Mouse (Mus musculus) midbrain, postnatal 0 days (tissue): ENCODE data around the gene Dip2b. TPM values are rescaled to one million over a fixed set of nuclear protein-coding genes. Genes with fewer than 3 reads are reported as not detected.
A peak's percentile ranks its signal among the peaks of the same experiment; 100 is the strongest.

ENCODE experiments used
- ATAC-seq: fragments of 200-750 bp; cut with Nextera tagmentation; 2 replicates; pipeline ENCODE4 v1.8.0; 2017; ENCODE audit warnings: moderate number of reproducible peaks, mild to moderate bottlenecking, moderate TSS enrichment, moderate library complexity; ENCODE audit not compliant: low FRiP score
- DNase-seq: peaks from one replicate; pipeline ENCODE4 v3.0.0-alpha.2; 2015; ENCODE audit warnings: low spot score
- H3K27ac ChIP-seq: fragments of 300-500 bp; sonication (generic); 2 replicates; pipeline ENCODE4 v1.5.1; 2014; ENCODE audit warnings: low read depth, mild to moderate bottlenecking, low read length, mixed read lengths
- H3K27me3 ChIP-seq: fragments of 300-500 bp; sonication (generic); 2 replicates; pipeline ENCODE4 v1.6.1; 2014; ENCODE audit warnings: low read length, control low read depth, mixed read lengths; ENCODE audit not compliant: insufficient read depth
- H3K36me3 ChIP-seq: fragments of 300-500 bp; sonication (generic); 2 replicates; pipeline ENCODE4 v1.6.1; 2014; ENCODE audit warnings: low read length, control low read depth, mixed read lengths; ENCODE audit not compliant: insufficient read depth
- H3K4me1 ChIP-seq: fragments of 300-500 bp; sonication (generic); 2 replicates; pipeline ENCODE4 v1.6.1; 2014; ENCODE audit warnings: mild to moderate bottlenecking, control low read depth, antibody characterized with exemption, low read length, mixed read lengths; ENCODE audit not compliant: insufficient read depth
- H3K4me2 ChIP-seq: fragments of 300-500 bp; sonication (generic); 2 replicates; pipeline ENCODE4 v1.6.1; 2014; ENCODE audit warnings: low read depth, mild to moderate bottlenecking, low read length, mixed read lengths; ENCODE audit not compliant: poor library complexity, severe bottlenecking
- H3K4me3 ChIP-seq: fragments of 300-500 bp; sonication (generic); 2 replicates; pipeline ENCODE4 v1.5.1; 2014; ENCODE audit warnings: low read depth, mild to moderate bottlenecking, low read length, moderate library complexity
- H3K9ac ChIP-seq: fragments of 300-500 bp; sonication (generic); replicated peaks from 2 replicates; pipeline ENCODE4 v1.6.1; 2014; ENCODE audit warnings: mild to moderate bottlenecking, low read length, moderate library complexity, mixed read lengths; ENCODE audit not compliant: poor library complexity, severe bottlenecking
- H3K9me3 ChIP-seq: fragments of 300-500 bp; sonication (generic); 2 replicates; pipeline ENCODE4 v1.6.1; 2016; ENCODE audit warnings: low read length, control low read depth
- CTCF ChIP-seq: IDR thresholded peaks from 2 replicates; pipeline ENCODE4 v1.5.1; 2016; ENCODE audit warnings: antibody characterized with exemption, mild to moderate bottlenecking
- WGBS: fragments of 180-500 bp; shearing (Covaris S2); extraction: QIAGEN DNeasy Blood & Tissue Kit; methylation state at CpG from one replicate; pipeline ENCODE4 v1.1.7; 2014; 5-methylcytosine and 5-hydroxymethylcytosine counted together
- polyA plus RNA-seq: library from polyadenylated mRNA; unstranded; fragments of >200 nt; fragmentation: Nextera tagmentation; extraction: Ambion mirVana; gene quantifications from 2 replicates; pipeline ENCODE4 v1.2.1, GENCODE M21; 2015
- total RNA-seq: library from RNA; depleted of rRNA; stranded (reverse); fragments of >200 nt; gene quantifications from 2 replicates; pipeline ENCODE4 v1.2.3, GENCODE M21; 2014

Dip2b gene
- total and polyA plus RNA-seq, 2 experiments from 2014 or later, result 10.5 to 44.8 TPM

DNA sequence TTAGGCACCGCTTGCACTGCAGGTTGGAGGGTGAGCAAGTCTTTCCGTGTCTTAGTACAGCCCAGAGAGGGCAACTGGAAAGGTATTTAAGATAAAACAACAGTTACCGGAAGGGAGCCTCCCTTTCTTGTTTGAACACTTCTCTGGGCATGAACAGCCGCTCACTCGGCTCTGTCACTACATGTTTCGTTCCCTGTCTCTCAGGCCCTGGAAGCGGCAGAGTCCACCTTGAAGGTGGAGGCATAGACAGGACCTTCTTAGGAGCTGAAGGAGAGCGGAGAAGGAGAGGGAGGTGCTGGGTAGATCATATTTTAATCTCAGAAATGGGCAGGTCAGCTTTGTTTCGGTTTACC lies 3.6 kb downstream of the Dip2b start:
- peaks cover 12% of the 10 kb centered on the region for H3K4me1 ChIP-seq
- peak overlapping the region; percentile 53 for H3K4me2 ChIP-seq
- 78% methylated on average over 9 of the region's 9 CpGs for WGBS
- H3K9me3 ChIP-seq, result no peaks in the 10 kb centered on the region
- no peak overlapping the region for H3K27ac ChIP-seq
- no peaks in the 10 kb centered on the region for H3K27me3 ChIP-seq
- ATAC-seq, result no peak
- DNase-seq, result no peak
- no peak for TF ChIP-seq CTCF
- no peaks in the 10 kb centered on the region for H3K36me3 ChIP-seq
- H3K4me3 ChIP-seq, result no peak overlapping the region
- H3K9ac ChIP-seq, result no peak overlapping the region

DNA sequence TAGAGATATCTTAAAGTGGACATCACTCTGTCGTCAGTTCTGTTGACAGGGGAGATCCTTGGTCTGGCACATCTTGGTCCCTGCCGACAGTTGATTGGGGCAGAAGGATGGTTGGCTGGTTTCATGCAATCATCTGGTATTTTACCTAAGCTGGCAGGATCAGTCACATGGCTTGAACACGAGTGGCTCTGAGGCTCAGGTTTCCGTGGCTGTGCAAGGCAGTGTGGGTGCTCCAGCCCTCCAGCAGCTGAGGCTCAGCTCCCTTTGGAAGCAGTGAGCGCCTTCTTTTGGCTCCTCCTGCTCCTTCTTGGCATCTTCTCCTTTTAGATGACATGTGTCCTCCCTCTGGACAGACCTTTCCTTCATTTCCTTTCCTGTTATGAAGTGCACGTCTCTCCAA lies 7.1 kb downstream of the Dip2b start:
- no peak for TF ChIP-seq CTCF
- Histone ChIP-seq H3K4me3 (no peak overlapping the region), H3K27ac (no peak overlapping the region), H3K9ac (no peak overlapping the region), H3K36me3 (peaks cover 7% of the 10 kb centered on the region; the same call in 1 of the 2 replicates), H3K4me1 (peaks cover 12% of the 10 kb centered on the region), H3K27me3 (no peaks in the 10 kb centered on the region), H3K4me2 (no peak overlapping the region), H3K9me3 (no peaks in the 10 kb centered on the region)
- 61% methylated on average over 6 of the region's 6 CpGs for WGBS
- ATAC-seq (no peak), DNase-seq (no peak)

DNA sequence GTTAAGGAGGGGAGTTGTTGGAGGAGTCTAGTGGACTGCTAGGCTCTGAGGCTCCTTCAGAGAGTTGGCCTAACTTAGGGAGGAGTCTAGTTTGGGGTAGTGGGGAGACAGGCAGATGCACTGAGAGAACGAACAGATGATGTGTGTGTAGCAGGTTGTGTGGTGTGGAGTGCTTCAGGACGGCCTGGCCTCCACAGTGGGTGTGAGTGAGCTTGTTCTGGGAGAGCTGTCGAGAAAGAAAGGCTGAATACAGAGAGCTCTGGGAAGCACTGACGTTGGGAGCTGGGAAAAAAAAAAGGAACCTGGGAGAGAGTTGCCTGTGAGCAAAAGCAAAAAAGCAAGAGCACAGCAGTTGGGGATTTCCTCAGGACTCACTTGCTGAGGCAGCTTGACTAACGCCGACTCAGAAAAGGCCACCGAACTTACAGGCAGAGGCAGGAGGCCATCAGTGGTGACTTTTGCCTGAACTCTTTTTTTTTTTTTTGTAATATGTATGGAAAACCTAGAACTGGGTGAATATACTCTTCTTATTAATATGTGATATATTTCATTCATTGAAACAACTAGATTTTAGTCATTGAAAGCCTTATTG lies 11.1 kb downstream of the Dip2b start:
- DNase-seq (no peak), ATAC-seq (no peak)
- WGBS, result 78% methylated on average over 7 of the region's 7 CpGs
- Histone ChIP-seq H3K36me3 (peaks cover 7% of the 10 kb centered on the region; the same call in 1 of the 2 replicates), H3K27ac (no peak overlapping the region), H3K4me1 (peaks cover 2% of the 10 kb centered on the region; the same call in 1 of the 2 replicates), H3K4me3 (no peak overlapping the region), H3K27me3 (no peaks in the 10 kb centered on the region), H3K9ac (no peak overlapping the region), H3K9me3 (no peaks in the 10 kb centered on the region), H3K4me2 (no peak overlapping the region)
- TF ChIP-seq CTCF, result no peak

DNA sequence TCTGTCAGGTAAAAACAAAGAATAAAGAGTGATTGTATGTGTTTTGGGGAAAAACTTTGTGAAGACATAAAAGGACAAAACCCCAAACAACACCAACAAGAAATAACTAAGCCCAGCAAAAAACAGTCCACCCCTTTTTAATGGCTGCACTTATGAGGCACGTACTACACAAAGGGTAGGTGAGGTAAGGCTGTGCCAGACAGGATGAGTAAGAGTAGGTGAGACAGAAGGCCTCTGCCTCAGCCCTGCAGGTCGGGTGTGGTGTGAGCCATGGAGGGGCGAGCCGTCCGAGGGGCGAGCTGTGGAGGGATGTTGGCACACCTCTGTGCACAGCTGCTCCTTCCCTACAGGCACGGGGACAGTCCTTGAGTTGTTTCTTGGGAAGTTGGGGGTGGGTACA lies 12.5 kb downstream of the Dip2b start:
- ATAC-seq (no peak), DNase-seq (no peak)
- Histone ChIP-seq H3K4me3 (no peak overlapping the region), H3K4me2 (no peak overlapping the region), H3K27me3 (no peaks in the 10 kb centered on the region), H3K4me1 (no peaks in the 10 kb centered on the region), H3K36me3 (peaks cover 7% of the 10 kb centered on the region; the same call in 1 of the 2 replicates), H3K9ac (no peak overlapping the region), H3K27ac (no peak overlapping the region), H3K9me3 (no peaks in the 10 kb centered on the region)
- no peak for TF ChIP-seq CTCF
- 84% methylated on average over 7 of the region's 7 CpGs for WGBS

DNA sequence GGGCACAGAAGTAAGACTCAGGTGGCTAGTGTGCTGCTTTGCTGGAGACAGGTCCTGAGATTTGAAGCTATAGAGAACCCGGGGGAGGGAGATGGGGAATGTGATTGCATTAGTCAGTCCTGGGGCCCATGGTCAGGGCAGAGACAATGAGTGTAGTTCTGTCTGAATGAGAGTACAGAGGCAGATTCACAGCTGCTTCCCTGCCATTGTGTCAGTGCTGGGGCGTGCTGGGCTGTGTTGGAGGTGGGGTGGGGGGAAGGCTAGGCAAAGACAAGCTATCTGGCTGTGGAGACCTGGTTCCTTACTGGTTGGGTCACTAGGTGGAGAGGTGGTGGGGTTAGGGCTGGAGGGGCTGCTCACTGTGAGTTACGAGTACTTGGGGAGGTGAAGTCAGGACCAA lies 14.3 kb downstream of the Dip2b start:
- DNase-seq, result no peak
- no peak for ATAC-seq
- Histone ChIP-seq H3K36me3 (peaks cover 7% of the 10 kb centered on the region; the same call in 1 of the 2 replicates), H3K27ac (no peak overlapping the region), H3K27me3 (no peaks in the 10 kb centered on the region), H3K4me1 (no peaks in the 10 kb centered on the region), H3K4me2 (no peak overlapping the region), H3K9me3 (no peaks in the 10 kb centered on the region), H3K4me3 (no peak overlapping the region), H3K9ac (no peak overlapping the region)
- TF ChIP-seq CTCF, result no peak
- 37% methylated on average over 3 of the region's 3 CpGs for WGBS

DNA sequence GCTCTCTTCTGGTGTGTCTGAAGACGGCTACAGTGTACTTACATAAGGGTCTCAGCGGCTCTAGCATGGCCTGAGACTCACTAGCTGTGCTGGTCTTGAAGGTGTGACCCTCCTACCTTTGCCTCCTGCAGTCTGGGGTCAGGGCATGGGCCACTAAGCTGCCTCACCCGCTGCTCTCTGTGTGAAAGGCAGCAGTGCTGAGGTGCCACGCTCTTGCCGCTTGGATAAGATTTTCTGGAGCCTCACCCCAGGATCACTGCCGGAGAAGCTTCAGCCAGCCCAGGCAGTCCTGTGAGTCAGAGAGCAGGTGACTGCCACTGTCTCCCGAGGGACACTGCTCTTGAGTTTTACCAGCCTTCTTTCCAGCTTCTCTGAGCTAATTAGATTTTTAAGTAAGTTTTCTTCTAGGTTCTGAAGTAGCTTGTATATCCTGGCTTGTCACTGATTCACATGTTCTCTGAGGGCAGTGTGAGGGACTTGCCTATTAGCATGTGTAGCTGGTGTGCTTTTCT lies 18.0 kb downstream of the Dip2b start:
- H3K4me1 ChIP-seq, result no peaks in the 10 kb centered on the region
- H3K27ac ChIP-seq, result no peak overlapping the region
- ATAC-seq (no peak), DNase-seq (peak; percentile 29)
- no peak overlapping the region for H3K9ac ChIP-seq
- WGBS, result 85% methylated on average over 7 of the region's 7 CpGs
- H3K4me2 ChIP-seq, result no peak overlapping the region
- no peaks in the 10 kb centered on the region for H3K27me3 ChIP-seq
- no peak overlapping the region for H3K4me3 ChIP-seq
- no peak for TF ChIP-seq CTCF
- H3K9me3 ChIP-seq, result no peaks in the 10 kb centered on the region
- H3K36me3 ChIP-seq, result no peaks in the 10 kb centered on the region
